Mouse (Mus musculus) cerebellum, adult 2 months (tissue): ENCODE results near the gene Map1lc3b. TPM values are rescaled to one million over a fixed set of nuclear protein-coding genes. Genes with fewer than 3 reads are reported as not detected.

Experiments
- DNase-seq, 2 experiments: peaks; one replicate each; pipeline ENCODE4 v3.0.0; 2021
- H3K27ac ChIP-seq: fragments of 200-500 bp; 2 replicates; pipeline ENCODE4 v1.5.1; 2012; ENCODE audit warnings: low read length, control low read depth, inconsistent platforms; ENCODE audit not compliant: insufficient read depth
- H3K27me3 ChIP-seq: fragments of 200-500 bp; 2 replicates; pipeline ENCODE4 v1.6.1; 2012; ENCODE audit warnings: inconsistent platforms, mild to moderate bottlenecking, low read length, moderate library complexity; ENCODE audit not compliant: control insufficient read depth, insufficient read depth
- H3K4me1 ChIP-seq: fragments of 200-500 bp; 2 replicates; pipeline ENCODE4 v1.6.1; 2011; ENCODE audit warnings: low read length; ENCODE audit not compliant: control insufficient read depth, insufficient read depth
- H3K4me3 ChIP-seq: fragments of 200-500 bp; replicated peaks from 2 replicates; pipeline ENCODE3; 2011; ENCODE audit warnings: mild to moderate bottlenecking, low read depth, low read length, control low read depth; ENCODE audit not compliant: insufficient read depth
- CTCF ChIP-seq: fragments of 200-500 bp; IDR thresholded peaks from 2 replicates; pipeline ENCODE4 v1.5.1; 2011; ENCODE audit warnings: low read depth, mild to moderate bottlenecking, control low read depth, low read length, moderate library complexity, borderline replicate concordance; ENCODE audit not compliant: insufficient read depth
- POLR2A ChIP-seq: fragments of 200-500 bp; IDR thresholded peaks from 2 replicates; pipeline ENCODE4 v1.6.1; 2011; ENCODE audit warnings: low read length, control low read depth, borderline replicate concordance; ENCODE audit not compliant: insufficient read depth
- WGBS: fragments of 180-500 bp; shearing (Covaris S2); methylation state at CpG from one replicate; pipeline ENCODE4 v1.1.7; 2018; 5-methylcytosine and 5-hydroxymethylcytosine counted together
- polyA plus RNA-seq: library from polyadenylated mRNA; depleted of rRNA; stranded (reverse); fragments of >200 nt; gene quantifications from 2 replicates; pipeline ENCODE4 v1.2.3, GENCODE M21; 2012; rRNA removed

Map1lc3b gene
- polyA plus RNA-seq, 1 experiment, result 154 TPM

DNA sequence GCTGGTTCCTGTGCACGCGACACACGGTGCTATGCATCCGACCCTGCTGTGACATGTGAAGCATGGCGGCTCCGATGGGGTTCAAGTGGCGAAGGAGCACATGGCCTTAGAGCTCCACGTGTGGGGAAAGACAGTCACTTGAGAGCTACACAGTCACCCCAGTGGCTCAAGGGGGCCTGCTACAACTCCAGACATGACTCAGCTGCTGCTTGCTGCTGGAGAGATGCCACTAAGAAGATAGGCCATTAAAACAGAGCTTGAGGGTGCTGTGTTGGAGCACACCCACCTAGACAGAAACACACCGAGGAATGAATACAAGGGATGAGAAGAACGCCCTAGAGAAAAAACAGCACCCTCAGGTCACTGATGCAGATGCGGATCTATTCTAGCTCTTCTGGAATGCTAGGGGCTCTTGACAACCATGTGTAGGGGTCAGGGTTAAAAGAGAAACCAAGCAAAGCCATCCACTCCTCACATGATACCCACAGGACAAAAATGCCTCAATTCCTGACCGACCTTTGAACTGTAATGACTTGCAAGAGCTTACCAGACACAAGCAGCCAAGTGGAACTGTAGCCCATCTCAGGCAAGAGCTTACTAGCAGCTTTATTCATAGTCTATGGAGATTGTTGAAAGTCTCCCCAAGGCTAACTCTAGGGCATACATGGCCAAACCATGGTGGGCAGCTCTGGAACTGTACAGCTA is 57.5 kb downstream of the Map1lc3b start:
- no peak overlapping the region for H3K27ac ChIP-seq
- TF ChIP-seq CTCF (no peak), POLR2A (no peak)
- WGBS, result 37% methylated on average over 12 of the region's 12 CpGs
- DNase-seq, result no peak
- H3K4me3 ChIP-seq, result no peak overlapping the region
- peaks cover 57% of the 10 kb centered on the region for H3K4me1 ChIP-seq
- H3K27me3 ChIP-seq, result no peaks in the 10 kb centered on the region

Other genes with a start within 250 kb of the Map1lc3b start
- not detected in 2 replicates for gene 1700018B08Rik, start 46.0 kb upstream of the Map1lc3b start, polyA plus RNA-seq
- gene Fbxo31, start 11.6 kb upstream of the Map1lc3b start, polyA plus RNA-seq, result 64.2 and 67.9 TPM in 2 replicates
- 37.0 and 41.0 TPM in 2 replicates for gene Zcchc14, start 62.5 kb downstream of the Map1lc3b start, polyA plus RNA-seq
- gene Jph3, start 139.3 kb downstream of the Map1lc3b start, polyA plus RNA-seq, result 143 and 154 TPM in 2 replicates
- gene Klhdc4, start 239.2 kb downstream of the Map1lc3b start, polyA plus RNA-seq, result 43.6 and 47.1 TPM in 2 replicates